Mouse (Mus musculus): ENCODE measurements at regions not wholly inside any gene's neighbourhood (a gene's known extent, or its start where the extent isn't known, plus 50 kb on each side); places are given as distances from the start of the nearest gene placed in this dataset.

DNA sequence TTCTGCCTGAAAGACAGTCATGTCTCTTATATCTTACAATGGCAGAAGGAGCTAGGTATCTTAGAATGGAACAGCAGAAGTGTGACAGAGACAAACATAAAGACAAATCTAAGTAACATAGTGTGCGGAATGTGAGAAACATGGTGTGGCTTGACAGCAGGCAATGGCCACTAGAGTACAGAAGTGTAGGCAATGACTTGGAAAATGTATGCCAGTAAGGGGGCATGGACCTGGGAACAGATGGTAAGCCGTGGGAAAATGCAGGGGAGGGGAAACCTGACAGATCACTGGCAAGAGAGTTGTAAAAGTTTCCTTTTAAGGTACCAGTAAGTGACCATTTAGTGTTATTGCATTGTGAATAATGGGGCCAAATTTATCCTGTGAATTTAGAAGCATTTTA lies 1238.0 kb upstream of the Slc7a12 start:
- DNase-seq (ENCODE audit: low read depth, low spot score) = no peak

DNA sequence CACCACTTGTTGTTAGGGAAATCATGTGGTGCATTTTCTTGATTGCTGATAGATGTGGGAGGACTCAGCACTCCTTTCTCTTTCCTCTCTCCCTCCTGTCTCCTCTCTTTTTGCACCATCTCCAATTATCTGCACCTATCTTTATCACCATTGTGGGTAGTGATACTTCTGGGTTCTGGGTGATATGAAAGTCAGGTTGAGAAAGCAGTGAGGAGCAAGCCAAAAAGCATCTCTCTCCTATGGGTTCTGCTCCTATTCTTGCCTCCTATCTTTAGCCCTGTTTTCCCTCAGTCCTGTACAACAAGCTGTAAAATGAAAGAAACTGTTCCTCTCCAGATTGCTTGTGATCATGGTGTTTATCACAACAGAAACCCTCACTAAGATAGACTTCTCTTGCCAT lies 1233.0 kb upstream of the Slc7a12 start:
- no peak for DNase-seq (ENCODE audit: low read depth, low spot score)

DNA sequence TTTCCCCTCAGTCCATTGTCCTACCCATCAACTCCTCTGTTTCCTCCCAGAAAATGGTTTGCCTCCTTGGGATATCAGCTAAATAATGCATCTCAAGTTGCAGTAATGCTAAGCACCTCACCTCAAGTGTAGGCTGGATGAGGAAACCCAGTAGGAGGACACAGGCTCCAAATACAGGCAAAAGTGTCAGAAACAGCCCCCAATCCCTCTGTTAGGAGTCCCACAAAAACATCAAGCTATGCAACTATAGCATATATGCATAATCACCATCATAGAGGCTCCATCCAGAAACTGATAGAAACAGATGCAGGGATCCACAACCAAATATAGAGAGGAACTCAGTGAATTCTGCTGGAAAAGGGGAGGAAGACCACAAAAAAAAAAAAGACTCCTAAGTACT lies 1231.7 kb upstream of the Slc7a12 start:
- DNase-seq (ENCODE audit: low read depth, low spot score) = no peak

DNA sequence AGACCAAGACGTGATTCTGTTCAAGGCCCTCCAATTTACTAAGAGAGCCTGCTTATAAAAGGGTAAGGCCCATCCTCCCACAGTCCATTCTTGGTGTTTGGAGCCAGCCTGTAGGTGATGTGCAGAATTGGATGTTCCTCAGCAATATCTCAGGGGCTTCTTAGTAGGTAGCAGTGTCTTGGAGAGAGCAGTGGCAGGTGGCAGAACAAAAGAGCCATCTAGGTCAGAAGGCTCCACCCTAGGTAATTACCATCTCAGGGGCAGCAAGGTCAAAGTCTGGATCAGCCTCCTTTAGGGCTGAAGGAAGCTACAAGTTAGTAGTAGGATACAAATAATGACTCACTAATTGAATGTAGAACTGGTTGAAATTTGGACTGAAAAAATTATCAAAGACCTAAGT lies 1229.8 kb upstream of the Slc7a12 start:
- DNase-seq (ENCODE audit: low read depth, low spot score) = no peak

DNA sequence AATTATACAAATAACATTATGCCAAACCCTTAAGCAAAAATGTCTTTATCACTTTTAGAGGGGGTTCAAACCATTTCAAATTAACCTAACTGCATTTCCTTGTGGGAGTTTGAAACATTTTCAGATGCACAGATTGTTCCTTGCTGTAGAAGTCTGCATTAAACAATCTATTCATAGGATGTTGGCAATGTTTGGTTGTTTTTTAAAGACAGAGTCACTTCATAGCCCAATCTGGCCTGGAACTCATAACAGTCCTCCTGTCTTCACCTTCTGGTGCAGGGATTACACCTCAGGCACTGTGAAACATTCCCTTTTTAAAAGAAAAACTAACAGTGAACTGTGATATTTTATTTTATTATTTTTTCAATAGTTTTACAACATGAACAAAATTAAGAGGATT lies 1226.4 kb upstream of the Slc7a12 start:
- peak; percentile 55 for DNase-seq (ENCODE audit: low read depth, low spot score)
